ENCODE assay signal across 10 mouse cellular contexts in the genomic region with DNA sequence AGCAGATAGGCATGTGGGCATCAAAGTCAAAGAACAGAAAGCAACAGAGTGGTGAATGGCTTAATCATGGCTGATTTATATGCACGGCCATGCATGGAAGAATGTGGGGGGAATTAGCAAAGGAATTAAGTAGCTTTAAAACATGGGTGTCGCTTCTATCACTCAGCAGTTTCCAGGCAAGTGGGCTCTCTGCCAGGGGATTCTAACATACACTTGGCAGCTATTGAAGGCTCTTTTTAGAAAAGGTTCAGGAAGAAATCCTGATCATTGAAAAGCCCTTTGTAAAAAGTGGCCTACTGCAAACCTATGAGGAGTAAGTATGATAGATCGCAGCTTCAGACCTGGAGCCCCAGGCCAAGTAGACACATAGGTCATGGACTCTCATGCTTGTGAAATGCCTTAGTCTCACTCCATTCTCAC.
DNase-seq lines count a peak whose midpoint lies in the region; ATAC-seq lines count a peak whose summit lies in the region.
"Had no signal": no experiment of that assay in that cellular context is flagged by ENCODE, and none has a peak within 500 bp of the region (broad histone marks: within the 10 kb centered on the region; RNA-seq: fewer than 3 reads in every experiment).

No protein-coding gene starts in this region.

- no peaks in the 10 kb centered on the region for H3K9me3 ChIP-seq in forebrain, embryonic 12.5 days
- H3K9me3 ChIP-seq in forebrain, embryonic 11.5 days (ENCODE audit: control insufficient read depth, low read length), result no peaks in the 10 kb centered on the region
- H3K9me3 ChIP-seq: kidney, embryonic 15.5 days had no signal

- H3K4me1 ChIP-seq in forebrain, embryonic 12.5 days, result peaks cover 9% of the 10 kb centered on the region
- H3K4me1 ChIP-seq in forebrain, embryonic 11.5 days (replicated peaks; ENCODE audit: control insufficient read depth, insufficient read depth, low read length), result no peaks in the 10 kb centered on the region
- H3K4me1 ChIP-seq: kidney, embryonic 15.5 days had no signal

- H3K27me3 ChIP-seq in forebrain, embryonic 12.5 days, result no peaks in the 10 kb centered on the region
- H3K27me3 ChIP-seq in forebrain, embryonic 11.5 days (ENCODE audit: control insufficient read depth, insufficient read depth, low read length), result no peaks in the 10 kb centered on the region
- H3K27me3 ChIP-seq: kidney, embryonic 15.5 days had no signal

- H3K27ac ChIP-seq in forebrain, embryonic 12.5 days, result no peak overlapping the region
- H3K27ac ChIP-seq in forebrain, embryonic 11.5 days (ENCODE audit: low read depth, low read length), result no peak overlapping the region
- H3K27ac ChIP-seq: kidney, embryonic 15.5 days had no signal

- peak; percentile 69; the same call in 1 of the 2 replicates for ATAC-seq in forebrain, embryonic 12.5 days (ENCODE audit: low FRiP score)
- no peak for ATAC-seq in forebrain, embryonic 11.5 days (replicated peaks; ENCODE audit: low FRiP score)

- no peak overlapping the region for H3K9ac ChIP-seq in forebrain, embryonic 12.5 days
- no peak overlapping the region for H3K9ac ChIP-seq in forebrain, embryonic 11.5 days (ENCODE audit: low read length)
- H3K9ac ChIP-seq: kidney, embryonic 15.5 days had no signal

- 41% methylated on average over 3 of the region's 3 CpGs for WGBS in forebrain, embryonic 12.5 days
- 68% methylated on average over 3 of the region's 3 CpGs for WGBS in forebrain, embryonic 11.5 days

- H3K36me3 ChIP-seq in forebrain, embryonic 12.5 days (replicated peaks), result no peaks in the 10 kb centered on the region
- no peaks in the 10 kb centered on the region for H3K36me3 ChIP-seq in forebrain, embryonic 11.5 days (ENCODE audit: control insufficient read depth, insufficient read depth, low read length)
- H3K36me3 ChIP-seq: kidney, embryonic 15.5 days had no signal

- intact Hi-C loops in left cerebral cortex, postnatal 4 days (cut with DNase I), result no loop called here

- no peak overlapping the region for H3K4me2 ChIP-seq in forebrain, embryonic 12.5 days
- H3K4me2 ChIP-seq in forebrain, embryonic 11.5 days (ENCODE audit: low read depth, low read length, severe bottlenecking), result no peak overlapping the region
- H3K4me2 ChIP-seq: kidney, embryonic 15.5 days had no signal

- no peak overlapping the region for H3K4me3 ChIP-seq in forebrain, embryonic 12.5 days (replicated peaks)
- H3K4me3 ChIP-seq in forebrain, embryonic 11.5 days (ENCODE audit: low read depth, low read length), result no peak overlapping the region
- H3K4me3 ChIP-seq: kidney, embryonic 15.5 days had no signal

- no peak for DNase-seq in forebrain, embryonic 11.5 days (ENCODE audit: low spot score)
- DNase-seq in left cerebral cortex, postnatal 4 days, result peak; percentile 48
- DNase-seq in left cerebral cortex, adult 18-20 months (ENCODE audit: low spot score in 2 of 2), result no peak
- DNase-seq in adipocyte (ENCODE audit: low spot score), result peak; percentile 26
- DNase-seq in layer of hippocampus, adult 8-10 months (ENCODE audit: low spot score in 2 of 2), result peak; percentile 5 to 15
- no peak for DNase-seq in thymus, adult 18-20 months
- DNase-seq in cerebellum, adult 9-11 months, result no peak
- DNase-seq: liver had no signal

Comparison
In these comparisons a context has a peak if more than half of its experiments do, and no peak if none do; other contexts are left out.
1. DNase-seq: peak in left cerebral cortex, postnatal 4 days (single experiment), adipocyte (single experiment) and layer of hippocampus, adult 8-10 months (2 of 2); none in forebrain, embryonic 11.5 days (single experiment), left cerebral cortex, adult 18-20 months (0 of 2), thymus, adult 18-20 months (0 of 2) and cerebellum, adult 9-11 months (single experiment).